Mouse (Mus musculus): ENCODE results near the gene Kcne1. TPM values are rescaled to one million over a fixed set of nuclear protein-coding genes. Genes with fewer than 3 reads are reported as not detected.

Gene Kcne1
- polyA plus RNA-seq, 1 experiment = 34.3 TPM

- peak; percentile 33 for DNase-seq
- no peaks in the 10 kb centered on the region for H3K36me3 ChIP-seq (ENCODE audit: control insufficient read depth, insufficient read depth, low read length)
- H3K27ac ChIP-seq (ENCODE audit: insufficient read depth, low read depth, low read length) = no peak overlapping the region
- TF ChIP-seq CTCF (conservative IDR thresholded peaks at IDR 0.05; ENCODE audit: insufficient read depth, insufficient read length, low read depth, low read length) (no peak), POLR2A (IDR thresholded peaks at IDR 0.05; ENCODE audit: low read depth, low read length) (no peak)
- no peaks in the 10 kb centered on the region for H3K4me1 ChIP-seq (ENCODE audit: control insufficient read depth, insufficient read depth, low read length)
- WGBS = 43% methylated on average over 11 of the region's 11 CpGs
- no peaks in the 10 kb centered on the region for H3K27me3 ChIP-seq (replicated peaks; ENCODE audit: control insufficient read depth, insufficient read depth, low read length)
- no peak overlapping the region for H3K4me3 ChIP-seq (ENCODE audit: insufficient read depth, low read depth, low read length)
Measured at GRCm38 (mm10) chr16:92345177-92345576, 14.1 kb downstream of the Kcne1 start.

DNA sequence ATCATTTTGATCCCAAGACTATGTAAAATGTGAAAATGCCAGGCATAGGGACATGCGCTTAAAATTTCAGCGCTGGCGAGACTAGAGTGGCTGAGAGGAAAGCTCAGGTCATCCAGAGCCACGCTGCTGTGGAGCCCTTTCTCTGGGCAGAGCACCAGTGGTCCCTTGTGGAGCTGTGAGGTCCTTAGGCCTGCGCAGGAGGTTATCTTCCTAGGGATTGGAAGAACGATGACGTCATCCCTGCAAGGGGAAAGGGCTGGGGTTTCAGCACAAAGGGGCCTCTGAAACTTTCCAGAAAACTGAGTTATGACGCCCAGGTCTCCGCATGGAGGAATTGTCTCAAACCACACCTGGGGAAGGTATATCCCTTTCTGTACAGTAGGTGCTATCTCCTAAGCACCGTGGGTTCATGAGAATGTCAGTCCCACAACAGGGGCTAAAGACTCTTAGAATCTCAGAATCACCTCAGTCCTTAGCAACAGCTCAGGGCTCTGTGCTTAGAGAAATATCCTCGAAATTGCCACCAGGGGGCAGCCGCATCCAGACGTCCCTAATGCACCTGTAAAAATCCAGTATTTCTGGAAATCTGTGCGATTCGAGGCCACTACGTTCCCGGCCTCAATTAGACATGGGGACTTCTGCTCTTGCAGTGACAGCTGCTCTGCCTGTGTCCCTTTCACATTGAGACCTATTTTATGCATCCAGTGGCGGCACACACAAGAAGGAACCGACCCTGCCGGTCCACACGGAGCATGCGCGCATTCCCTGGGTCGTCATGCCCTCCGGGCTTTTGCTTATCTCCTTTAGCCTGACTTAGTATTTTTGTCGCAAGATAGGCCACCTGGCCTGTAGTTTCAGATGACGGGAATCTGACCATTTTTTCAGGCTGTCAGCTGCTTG, 18.4 kb downstream of the Kcne1 start:
- Histone ChIP-seq H3K4me1 (ENCODE audit: control insufficient read depth, insufficient read depth, low read length) (no peaks in the 10 kb centered on the region; the same call in 1 of the 2 replicates), H3K27me3 (replicated peaks; ENCODE audit: control insufficient read depth, insufficient read depth, low read length) (no peaks in the 10 kb centered on the region), H3K27ac (ENCODE audit: insufficient read depth, low read depth, low read length) (no peak overlapping the region), H3K36me3 (ENCODE audit: control insufficient read depth, insufficient read depth, low read length) (no peaks in the 10 kb centered on the region), H3K4me3 (ENCODE audit: insufficient read depth, low read depth, low read length) (0 out of 2 replicates have a peak overlapping the region, but pooled peaks have one; percentile 9)
- 27% methylated on average over 27 of the region's 27 CpGs for WGBS
- peak; percentile 63 for DNase-seq
- TF ChIP-seq CTCF (conservative IDR thresholded peaks at IDR 0.05; ENCODE audit: insufficient read depth, insufficient read length, low read depth, low read length) (peak; percentile 81), POLR2A (IDR thresholded peaks at IDR 0.05; ENCODE audit: low read depth, low read length) (no peak)

GRCm38 (mm10) chr16:92336280-92336679, 23.0 kb downstream of the Kcne1 start:
- DNase-seq = peak; percentile 87
- WGBS = 4% methylated on average over 9 of the region's 9 CpGs
- Histone ChIP-seq H3K4me3 (ENCODE audit: insufficient read depth, low read depth, low read length) (no peak overlapping the region), H3K36me3 (ENCODE audit: control insufficient read depth, insufficient read depth, low read length) (no peaks in the 10 kb centered on the region), H3K27ac (ENCODE audit: insufficient read depth, low read depth, low read length) (no peak overlapping the region), H3K4me1 (ENCODE audit: control insufficient read depth, insufficient read depth, low read length) (no peaks in the 10 kb centered on the region; the same call in 1 of the 2 replicates), H3K27me3 (replicated peaks; ENCODE audit: control insufficient read depth, insufficient read depth, low read length) (no peaks in the 10 kb centered on the region)
- TF ChIP-seq POLR2A (IDR thresholded peaks at IDR 0.05; ENCODE audit: low read depth, low read length) = no peak
- peak; percentile 96 for TF ChIP-seq CTCF (conservative IDR thresholded peaks at IDR 0.05; ENCODE audit: insufficient read depth, insufficient read length, low read depth, low read length)

GRCm38 (mm10) chr16:92334600-92334999, 24.7 kb downstream of the Kcne1 start:
- 64% methylated on average over 9 of the region's 9 CpGs for WGBS
- no peaks in the 10 kb centered on the region for H3K36me3 ChIP-seq (ENCODE audit: control insufficient read depth, insufficient read depth, low read length)
- no peak for TF ChIP-seq POLR2A (IDR thresholded peaks at IDR 0.05; ENCODE audit: low read depth, low read length)
- TF ChIP-seq CTCF (conservative IDR thresholded peaks at IDR 0.05; ENCODE audit: insufficient read depth, insufficient read length, low read depth, low read length) = no peak
- H3K4me1 ChIP-seq (ENCODE audit: control insufficient read depth, insufficient read depth, low read length) = no peaks in the 10 kb centered on the region; the same call in 1 of the 2 replicates
- DNase-seq = no peak
- no peak overlapping the region for H3K4me3 ChIP-seq (ENCODE audit: insufficient read depth, low read depth, low read length)
- H3K27ac ChIP-seq (ENCODE audit: insufficient read depth, low read depth, low read length) = no peak overlapping the region
- no peaks in the 10 kb centered on the region for H3K27me3 ChIP-seq (replicated peaks; ENCODE audit: control insufficient read depth, insufficient read depth, low read length)

DNA sequence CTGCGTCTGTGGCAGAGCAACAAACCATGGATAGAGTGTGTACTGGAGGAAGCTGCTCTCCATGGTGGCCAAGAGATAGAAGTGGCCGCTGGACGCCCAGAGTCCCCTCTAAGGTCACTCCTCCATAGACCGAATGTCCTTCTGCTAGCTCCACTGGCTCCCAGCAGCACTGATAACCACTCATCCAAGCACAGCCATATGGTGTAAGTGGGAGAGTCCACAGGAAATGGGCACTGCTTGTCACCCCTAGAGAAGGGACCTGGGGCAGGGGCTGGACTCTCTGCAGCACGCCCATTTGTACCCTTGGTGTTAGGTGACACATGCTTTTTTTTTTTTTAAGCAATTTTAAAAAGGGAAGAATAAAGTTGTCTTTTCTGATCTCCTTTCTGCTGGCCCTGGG, 28.3 kb downstream of the Kcne1 start:
- no peak overlapping the region for H3K27ac ChIP-seq (ENCODE audit: insufficient read depth, low read depth, low read length)
- DNase-seq = no peak
- 72% methylated on average over 5 of the region's 5 CpGs for WGBS
- no peaks in the 10 kb centered on the region for H3K4me1 ChIP-seq (ENCODE audit: control insufficient read depth, insufficient read depth, low read length)
- H3K27me3 ChIP-seq (replicated peaks; ENCODE audit: control insufficient read depth, insufficient read depth, low read length) = no peaks in the 10 kb centered on the region
- H3K4me3 ChIP-seq (ENCODE audit: insufficient read depth, low read depth, low read length) = no peak overlapping the region
- no peaks in the 10 kb centered on the region for H3K36me3 ChIP-seq (ENCODE audit: control insufficient read depth, insufficient read depth, low read length)
- TF ChIP-seq CTCF (conservative IDR thresholded peaks at IDR 0.05; ENCODE audit: insufficient read depth, insufficient read length, low read depth, low read length) (no peak), POLR2A (IDR thresholded peaks at IDR 0.05; ENCODE audit: low read depth, low read length) (no peak)

DNA sequence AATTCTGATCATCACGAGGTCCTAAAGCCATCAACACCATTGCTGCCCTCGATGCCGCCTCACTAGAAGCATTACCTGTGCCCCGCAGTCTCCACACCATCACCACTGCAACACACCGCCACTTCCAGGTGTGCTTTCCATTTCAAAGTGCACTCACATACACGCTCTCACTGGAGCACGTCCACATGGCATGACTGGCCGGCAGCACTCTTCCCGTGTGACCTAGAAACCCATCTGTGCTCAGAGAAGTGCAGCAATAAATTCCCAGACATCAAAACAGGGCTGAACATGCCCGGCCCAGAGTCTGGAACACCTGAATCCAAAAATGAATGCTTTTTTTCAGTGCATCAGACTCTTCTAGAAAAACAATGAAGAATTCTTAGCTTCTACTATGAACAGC, 31.4 kb downstream of the Kcne1 start:
- no peak overlapping the region for H3K27ac ChIP-seq (ENCODE audit: insufficient read depth, low read depth, low read length)
- WGBS = 61% methylated on average over 10 of the region's 10 CpGs
- no peak for DNase-seq

GRCm38 (mm10) chr16:92325062-92325406, 34.2 kb downstream of the Kcne1 start:
- Histone ChIP-seq H3K27ac (ENCODE audit: insufficient read depth, low read depth, low read length) (no peak overlapping the region), H3K4me3 (ENCODE audit: insufficient read depth, low read depth, low read length) (no peak overlapping the region), H3K27me3 (replicated peaks; ENCODE audit: control insufficient read depth, insufficient read depth, low read length) (no peaks in the 10 kb centered on the region), H3K4me1 (ENCODE audit: control insufficient read depth, insufficient read depth, low read length) (no peaks in the 10 kb centered on the region), H3K36me3 (ENCODE audit: control insufficient read depth, insufficient read depth, low read length) (no peaks in the 10 kb centered on the region)
- TF ChIP-seq CTCF (conservative IDR thresholded peaks at IDR 0.05; ENCODE audit: insufficient read depth, insufficient read length, low read depth, low read length) = no peak
- TF ChIP-seq POLR2A (IDR thresholded peaks at IDR 0.05; ENCODE audit: low read depth, low read length) = no peak
- 96% methylated on average over 1 of the region's 1 CpGs for WGBS
- no peak for DNase-seq

More for the DNA sequence above, 31.4 kb downstream of the Kcne1 start:
- no peaks in the 10 kb centered on the region for H3K36me3 ChIP-seq (ENCODE audit: control insufficient read depth, insufficient read depth, low read length)
- TF ChIP-seq POLR2A (IDR thresholded peaks at IDR 0.05; ENCODE audit: low read depth, low read length) (no peak), CTCF (conservative IDR thresholded peaks at IDR 0.05; ENCODE audit: insufficient read depth, insufficient read length, low read depth, low read length) (no peak)
- no peaks in the 10 kb centered on the region for H3K4me1 ChIP-seq (ENCODE audit: control insufficient read depth, insufficient read depth, low read length)
- H3K27me3 ChIP-seq (replicated peaks; ENCODE audit: control insufficient read depth, insufficient read depth, low read length) = no peaks in the 10 kb centered on the region
- no peak overlapping the region for H3K4me3 ChIP-seq (ENCODE audit: insufficient read depth, low read depth, low read length)
